Mouse (Mus musculus): ENCODE results near the gene Chrm4.

- TF ChIP-seq EP300 (IDR thresholded peaks at IDR 0.05; ENCODE audit: insufficient read depth, low read depth, low read length) (no peak), CTCF (IDR thresholded peaks at IDR 0.05; ENCODE audit: low read depth, low read length) (no peak)
Measured at GRCm38 (mm10) chr2:91906141-91906540, 20.9 kb upstream of the Chrm4 start.
